Mouse (Mus musculus) neural tube, embryonic 14.5 days (tissue): Measurements from ENCODE around the gene Fam207a. TPM values are rescaled to one million over a fixed set of nuclear protein-coding genes. Genes with fewer than 3 reads are reported as not detected.

Experiments used
- ATAC-seq: fragments of 200-750 bp; cut with Nextera tagmentation; 2 replicates; pipeline ENCODE4 v1.8.0; 2017; ENCODE audit warnings: low read depth, mild to moderate bottlenecking, moderate TSS enrichment, moderate library complexity
- H3K27ac ChIP-seq: fragments of 300-500 bp; sonication (generic); 2 replicates; pipeline ENCODE4 v1.5.1; 2014; ENCODE audit warnings: low read depth, mild to moderate bottlenecking, control low read depth, low read length, moderate library complexity, mixed read lengths
- H3K27me3 ChIP-seq: fragments of 300-500 bp; sonication (generic); 2 replicates; pipeline ENCODE4 v1.6.1; 2014; ENCODE audit warnings: low read length; ENCODE audit not compliant: control insufficient read depth, insufficient read depth
- H3K36me3 ChIP-seq: fragments of 300-500 bp; sonication (generic); 2 replicates; pipeline ENCODE4 v1.6.1; 2014; ENCODE audit warnings: low read length, mixed read lengths; ENCODE audit not compliant: control insufficient read depth, insufficient read depth
- H3K4me1 ChIP-seq: fragments of 300-500 bp; sonication (generic); 2 replicates; pipeline ENCODE4 v1.6.1; 2014; ENCODE audit warnings: low read length; ENCODE audit not compliant: control insufficient read depth, insufficient read depth
- H3K4me2 ChIP-seq: fragments of 300-500 bp; sonication (generic); 2 replicates; pipeline ENCODE4 v1.6.1; 2014; ENCODE audit warnings: mild to moderate bottlenecking, low read depth, low read length, control low read depth
- H3K4me3 ChIP-seq: fragments of 300-500 bp; sonication (generic); 2 replicates; pipeline ENCODE4 v1.5.1; 2014; ENCODE audit warnings: low read depth, low read length, control low read depth, mixed read lengths
- H3K9ac ChIP-seq: fragments of 300-500 bp; sonication (generic); replicated peaks from 2 replicates; pipeline ENCODE4 v1.6.1; 2014; ENCODE audit warnings: low read depth, mild to moderate bottlenecking, control low read depth, low read length, mixed read lengths
- H3K9me3 ChIP-seq: fragments of 300-500 bp; sonication (generic); 2 replicates; pipeline ENCODE4 v1.6.1; 2016; ENCODE audit warnings: low read length; ENCODE audit not compliant: control insufficient read depth
- WGBS: fragments of 180-500 bp; shearing (Covaris S2); extraction: QIAGEN DNeasy Blood & Tissue Kit; methylation state at CpG from one replicate; pipeline ENCODE4 v1.1.7; 2014; 5-methylcytosine and 5-hydroxymethylcytosine counted together
- polyA plus RNA-seq: library from polyadenylated mRNA; unstranded; fragments of >200 nt; fragmentation: Nextera tagmentation; extraction: Ambion mirVana; gene quantifications from 2 replicates; pipeline ENCODE4 v1.2.1, GENCODE M21; 2014

Fam207a gene
- polyA plus RNA-seq, 1 experiment from 2014 or later = 39.8 TPM

DNA sequence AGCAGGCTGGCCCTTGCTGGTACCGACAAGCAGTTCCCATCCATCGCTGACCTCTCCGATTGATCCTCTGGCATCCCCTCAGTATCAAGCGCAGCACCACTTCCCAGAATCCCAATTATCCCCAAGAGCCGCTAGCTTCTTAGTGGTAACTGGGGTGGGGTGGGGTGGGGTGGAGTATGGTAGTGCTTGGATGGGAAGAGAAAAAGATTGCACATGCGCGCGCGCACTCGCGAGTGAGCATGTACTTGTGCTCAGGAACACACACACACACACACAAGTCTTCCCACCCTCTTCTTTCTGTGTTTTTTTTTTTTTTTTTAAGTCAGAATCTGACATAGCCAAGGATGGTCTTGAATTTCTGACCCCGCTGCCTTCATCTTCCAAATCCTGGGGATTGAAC is 7.2 kb upstream of the Fam207a start:
- 58% methylated on average over 12 of the region's 12 CpGs for WGBS
- no peak for ATAC-seq

GRCm38 (mm10) chr10:77522021-77522731 is 6.6 kb upstream of the Fam207a start:
- peak overlapping the region; percentile 16; the same call in 1 of the 2 replicates for H3K4me3 ChIP-seq
- H3K27ac ChIP-seq = no peak overlapping the region
- 0 out of 2 replicates have a peak overlapping the region, but pooled peaks have one; percentile 39 for H3K9ac ChIP-seq
- no peaks in the 10 kb centered on the region for H3K36me3 ChIP-seq
- H3K9me3 ChIP-seq = no peaks in the 10 kb centered on the region
- peak overlapping the region; percentile 41 for H3K4me2 ChIP-seq
- H3K4me1 ChIP-seq = no peaks in the 10 kb centered on the region
- H3K27me3 ChIP-seq = no peaks in the 10 kb centered on the region
- WGBS = 18% methylated on average over 18 of the region's 18 CpGs
- ATAC-seq = no peak

More for the DNA sequence above, 7.2 kb upstream of the Fam207a start:
- Histone ChIP-seq H3K4me2 (peak overlapping the region; percentile 41), H3K36me3 (no peaks in the 10 kb centered on the region), H3K4me1 (no peaks in the 10 kb centered on the region), H3K27ac (no peak overlapping the region), H3K9me3 (no peaks in the 10 kb centered on the region), H3K4me3 (peak overlapping the region; percentile 16; the same call in 1 of the 2 replicates), H3K9ac (0 out of 2 replicates have a peak overlapping the region, but pooled peaks have one; percentile 39), H3K27me3 (no peaks in the 10 kb centered on the region)

DNA sequence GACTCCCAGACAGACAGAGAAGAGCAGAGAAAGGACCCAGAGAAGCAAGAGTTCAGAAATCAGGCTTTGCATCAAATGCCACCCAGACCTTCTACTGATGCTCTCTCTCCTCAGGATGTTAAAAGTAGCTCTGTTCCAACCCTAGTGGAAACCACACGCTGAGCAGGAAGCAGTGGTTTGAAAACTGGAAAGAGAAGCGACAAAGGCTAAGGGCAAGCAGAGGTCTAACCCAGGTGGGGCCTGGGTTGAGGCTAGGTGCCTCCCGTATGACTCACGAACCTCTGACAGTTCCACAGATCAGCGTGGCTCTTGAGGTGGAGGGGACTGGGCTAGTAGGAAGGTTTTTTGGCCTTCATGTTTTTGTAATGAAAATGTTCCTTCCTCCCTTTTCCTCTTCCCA is 4.9 kb upstream of the Fam207a start:
- H3K4me1 ChIP-seq = peaks cover 7% of the 10 kb centered on the region
- no peak for ATAC-seq
- no peaks in the 10 kb centered on the region for H3K27me3 ChIP-seq
- H3K9me3 ChIP-seq = no peaks in the 10 kb centered on the region
- no peak overlapping the region for H3K9ac ChIP-seq
- 92% methylated on average over 5 of the region's 5 CpGs for WGBS
- no peak overlapping the region for H3K27ac ChIP-seq
- no peaks in the 10 kb centered on the region for H3K36me3 ChIP-seq
- H3K4me2 ChIP-seq = no peak overlapping the region
- H3K4me3 ChIP-seq = no peak overlapping the region

- peaks cover under 1% of the 10 kb centered on the region; the same call in 1 of the 2 replicates for H3K36me3 ChIP-seq
- no peak overlapping the region for H3K27ac ChIP-seq
- no peak overlapping the region for H3K4me2 ChIP-seq
- no peak overlapping the region for H3K4me3 ChIP-seq
- no peak overlapping the region for H3K9ac ChIP-seq
- 88% methylated on average over 3 of the region's 3 CpGs for WGBS
- ATAC-seq = no peak
- H3K4me1 ChIP-seq = peaks cover 12% of the 10 kb centered on the region
- no peaks in the 10 kb centered on the region for H3K9me3 ChIP-seq
- no peaks in the 10 kb centered on the region for H3K27me3 ChIP-seq
Observed at GRCm38 (mm10) chr10:77519191-77519590, 3.6 kb upstream of the Fam207a start.

GRCm38 (mm10) chr10:77517801-77518200 is 2.2 kb upstream of the Fam207a start:
- H3K9ac ChIP-seq = no peak overlapping the region
- H3K4me3 ChIP-seq = no peak overlapping the region
- H3K4me2 ChIP-seq = no peak overlapping the region
- ATAC-seq = no peak
- H3K27me3 ChIP-seq = no peaks in the 10 kb centered on the region
- H3K9me3 ChIP-seq = no peaks in the 10 kb centered on the region
- 91% methylated on average over 5 of the region's 5 CpGs for WGBS
- peaks cover 8% of the 10 kb centered on the region for H3K36me3 ChIP-seq
- H3K4me1 ChIP-seq = peaks cover 12% of the 10 kb centered on the region
- H3K27ac ChIP-seq = no peak overlapping the region

- Histone ChIP-seq H3K27ac (no peak overlapping the region), H3K4me3 (no peak overlapping the region), H3K9ac (no peak overlapping the region), H3K4me2 (no peak overlapping the region), H3K4me1 (peaks cover 12% of the 10 kb centered on the region), H3K9me3 (no peaks in the 10 kb centered on the region), H3K27me3 (no peaks in the 10 kb centered on the region), H3K36me3 (peaks cover 14% of the 10 kb centered on the region)
- no peak for ATAC-seq
- WGBS = 23% methylated on average over 20 of the region's 20 CpGs
Observed at GRCm38 (mm10) chr10:77517066-77517620, 1.6 kb upstream of the Fam207a start.

GRCm38 (mm10) chr10:77516379-77516951 is 880 bp upstream of the Fam207a start:
- Histone ChIP-seq H3K4me2 (peak overlapping the region; percentile 94), H3K36me3 (peaks cover 18% of the 10 kb centered on the region), H3K9me3 (no peaks in the 10 kb centered on the region), H3K27ac (peak overlapping the region; percentile 69), H3K4me1 (peaks cover 12% of the 10 kb centered on the region), H3K27me3 (no peaks in the 10 kb centered on the region), H3K4me3 (peak overlapping the region; percentile 95), H3K9ac (peak overlapping the region; percentile 83)
- WGBS = 48% methylated on average over 14 of the region's 14 CpGs
- 0 out of 2 replicates have a peak, but pooled peaks have one; percentile 5 for ATAC-seq

DNA sequence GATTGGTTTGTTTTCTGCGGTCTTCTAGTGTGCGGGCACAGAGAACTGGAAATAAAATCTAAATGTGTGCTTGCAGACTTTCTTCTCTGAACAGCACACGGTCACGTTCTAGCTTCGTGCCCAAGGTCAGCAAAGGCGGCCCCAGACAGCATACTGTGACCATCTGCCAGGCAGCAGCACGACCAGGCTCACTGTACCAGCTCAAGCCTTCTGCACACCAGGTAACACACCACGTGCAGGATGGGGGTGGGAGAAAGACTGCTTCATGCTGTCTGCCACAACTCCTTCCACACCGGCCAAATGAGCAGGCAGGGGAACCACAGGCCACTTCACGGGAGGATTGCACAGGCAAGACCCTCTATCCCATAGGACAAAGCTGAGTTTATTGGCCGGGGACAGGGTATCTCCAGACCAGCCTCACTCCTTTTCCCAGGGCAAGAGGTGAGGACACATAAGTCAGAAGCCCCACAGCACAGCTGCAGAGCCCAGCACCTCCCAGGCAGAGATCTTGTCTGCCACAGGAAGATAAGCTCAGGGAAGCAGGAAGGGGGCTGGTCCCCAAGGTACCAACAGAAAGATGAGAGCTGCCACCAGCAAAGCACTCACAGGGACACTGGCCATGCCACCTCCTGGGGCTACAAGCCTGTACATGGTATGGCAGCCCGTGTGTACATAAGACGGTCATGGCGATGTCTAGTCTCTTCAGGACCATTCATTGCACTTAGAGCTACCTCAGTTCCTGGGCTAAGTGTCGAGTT is 5.2 kb downstream of the Fam207a start:
- Histone ChIP-seq H3K4me1 (0 out of 2 replicates have a peak, but pooled peaks cover 12% of the 10 kb centered on the region), H3K4me3 (no peak overlapping the region), H3K27me3 (no peaks in the 10 kb centered on the region), H3K9me3 (no peaks in the 10 kb centered on the region), H3K36me3 (peaks cover 27% of the 10 kb centered on the region), H3K4me2 (no peak overlapping the region), H3K9ac (no peak overlapping the region), H3K27ac (no peak overlapping the region)
- ATAC-seq = no peak
- WGBS = 88% methylated on average over 15 of the region's 15 CpGs
